Mouse (Mus musculus) gonadal fat pad, adult 2 months (tissue): ENCODE data around the gene Magea10. TPM values are rescaled to one million over a fixed set of nuclear protein-coding genes. Genes with fewer than 3 reads are reported as not detected.

Experiments
- DNase-seq: peaks from one replicate; pipeline ENCODE4 v3.0.0-alpha.2; 2012; ENCODE audit warnings: low read depth
- polyA plus RNA-seq: library from polyadenylated mRNA; depleted of rRNA; stranded (reverse); fragments of >200 nt; gene quantifications from 2 replicates; pipeline ENCODE4 v1.2.3, GENCODE M21; 2012; rRNA removed

Magea10 gene
- not detected in 2 replicates for polyA plus RNA-seq

DNA sequence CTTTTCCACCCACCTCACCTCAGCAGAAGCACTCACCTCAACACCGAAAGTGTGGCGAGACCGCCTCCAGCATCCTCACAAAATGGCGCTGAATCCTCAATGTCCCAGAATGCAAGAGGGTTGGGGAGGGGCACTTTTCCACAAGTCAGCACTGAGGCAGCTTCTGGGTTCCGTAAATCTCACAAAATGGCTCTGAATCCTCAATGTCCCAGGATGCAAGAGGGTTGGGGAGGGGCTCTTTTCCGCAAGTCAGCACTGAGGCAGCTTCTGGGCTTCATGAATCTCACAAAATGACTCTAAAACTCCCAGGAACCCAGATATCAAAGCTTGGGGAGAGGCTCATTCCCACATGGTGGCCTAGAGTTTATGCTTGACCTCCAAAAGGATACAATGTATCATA is at the start of gene Magea10:
Magea10 (minus strand) TSS at position 101 of the 400 bp plus-strand sequence.
- DNase-seq = no peak

DNA sequence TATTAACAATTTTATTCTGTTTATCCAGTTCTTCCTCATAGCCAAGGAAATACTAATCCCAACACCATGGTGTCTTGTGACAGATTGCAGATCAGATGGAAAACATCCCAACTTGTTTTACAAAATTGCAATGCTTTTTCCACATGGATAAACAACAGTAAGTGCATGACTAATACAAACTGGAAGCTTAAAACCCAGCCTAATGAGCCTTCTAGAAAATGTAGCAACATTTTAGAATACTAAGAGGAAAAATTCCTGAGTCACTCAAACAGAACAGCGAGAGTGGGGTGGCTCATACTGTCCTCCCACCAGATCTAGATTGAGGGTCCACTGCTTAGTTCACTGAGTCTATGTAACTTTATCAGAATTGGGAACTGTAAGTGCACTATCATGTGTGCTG is 4.7 kb downstream of the Magea10 start:
- no peak for DNase-seq

Other genes starting within 250 kb of the Magea10 start
- not detected in 2 replicates for gene Magea4, start 164.8 kb downstream of the Magea10 start, polyA plus RNA-seq
- 1.5 and 1.8 TPM in 2 replicates for gene Gabre, start 112.1 kb downstream of the Magea10 start, polyA plus RNA-seq